Mouse (Mus musculus): Measurements from ENCODE around the gene Pick1.
A peak's percentile ranks its signal among the peaks of the same experiment; 100 is the strongest.

The Pick1 gene

DNA sequence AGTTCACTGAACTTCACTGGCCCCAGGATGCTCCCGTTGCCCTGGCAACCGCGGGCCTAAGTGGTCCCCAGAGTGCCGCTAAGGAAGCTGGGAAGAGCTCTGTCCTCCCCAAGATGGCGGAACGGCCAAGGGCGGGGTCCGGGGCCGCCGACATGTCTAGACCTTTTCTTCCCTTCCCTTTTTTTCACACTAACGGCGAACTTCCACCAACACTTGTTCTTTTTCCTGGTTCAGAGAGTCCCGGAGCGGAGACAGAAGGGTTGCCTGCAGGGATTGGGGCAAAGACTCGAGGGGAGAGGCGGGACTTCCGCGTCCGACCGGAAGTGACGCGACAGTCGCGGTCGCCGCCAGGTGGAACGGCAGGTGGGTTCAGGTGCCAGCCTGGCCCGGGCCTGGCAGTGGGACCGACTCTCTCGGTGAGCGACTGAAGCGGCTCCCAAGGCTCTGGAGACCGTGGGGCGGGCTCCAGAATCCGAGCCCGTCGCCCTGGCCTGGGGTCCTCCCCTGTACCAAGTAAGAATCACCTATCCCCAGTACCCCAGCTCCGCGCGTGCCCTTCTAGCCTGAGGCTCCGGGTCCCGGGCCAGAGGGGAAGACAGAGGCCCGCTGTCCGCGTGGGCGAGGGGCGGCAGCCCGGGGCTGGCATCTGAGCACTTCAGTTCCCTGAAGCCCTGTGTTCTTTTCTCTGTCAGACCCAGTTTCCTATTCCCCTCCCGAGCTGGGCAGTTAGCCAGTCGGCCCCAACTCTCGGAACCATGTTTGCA lies at the start of gene Pick1, which contains the start of gene Gm49486:
Gene Pick1, plus strand, starts transcription at position 116 of the 764 bp plus-strand sequence.
Gene Gm49486, plus strand, starts transcription at position 334 of the 764 bp plus-strand sequence.
- peak; percentile 90 for DNase-seq (ENCODE audit: low read depth)

GRCm38 (mm10) chr15:79185213-79185612 lies 43.8 kb upstream of the Pick1 start:
- no peak for DNase-seq (ENCODE audit: low read depth)

DNA sequence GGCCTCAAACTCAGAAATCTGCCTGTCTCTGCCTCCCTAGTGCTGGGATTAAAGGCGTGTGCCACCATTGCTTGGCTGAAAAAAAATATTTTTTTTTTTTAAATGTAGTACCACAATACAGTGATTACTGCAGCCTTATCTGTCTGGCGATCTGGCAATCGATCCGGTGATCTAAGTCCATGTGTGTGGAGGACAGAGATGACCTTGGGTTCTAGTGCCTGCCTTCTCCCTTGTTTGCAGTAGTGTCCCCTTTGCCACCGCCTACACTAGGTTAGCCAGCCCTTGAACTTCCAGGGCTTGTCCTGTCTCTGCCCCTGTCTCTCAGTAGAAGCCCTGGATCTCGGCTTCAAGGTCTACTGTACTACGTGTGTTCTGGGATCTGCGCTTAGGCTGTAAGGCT lies 41.2 kb upstream of the Pick1 start:
- DNase-seq (ENCODE audit: low read depth), result no peak

DNA sequence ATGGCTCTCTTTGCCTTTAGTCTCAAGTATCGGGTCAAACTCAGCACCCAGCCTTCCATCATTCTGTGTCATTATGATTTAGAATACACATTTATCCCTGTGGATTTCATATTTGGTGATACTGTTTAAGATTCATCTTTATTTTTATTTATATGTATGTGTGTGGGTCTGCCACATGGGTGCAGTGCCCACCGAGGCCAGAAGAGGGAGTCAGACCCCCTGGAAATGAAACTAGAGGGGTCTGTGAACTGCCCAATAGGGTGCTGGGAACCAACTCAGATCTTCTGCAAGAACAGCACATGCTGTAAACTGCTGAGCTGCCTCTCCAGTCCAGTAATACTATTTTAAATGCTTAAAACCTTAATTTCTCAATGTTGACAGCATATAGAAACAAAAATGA lies 37.5 kb upstream of the Pick1 start:
- no peak for DNase-seq (ENCODE audit: low read depth)

DNA sequence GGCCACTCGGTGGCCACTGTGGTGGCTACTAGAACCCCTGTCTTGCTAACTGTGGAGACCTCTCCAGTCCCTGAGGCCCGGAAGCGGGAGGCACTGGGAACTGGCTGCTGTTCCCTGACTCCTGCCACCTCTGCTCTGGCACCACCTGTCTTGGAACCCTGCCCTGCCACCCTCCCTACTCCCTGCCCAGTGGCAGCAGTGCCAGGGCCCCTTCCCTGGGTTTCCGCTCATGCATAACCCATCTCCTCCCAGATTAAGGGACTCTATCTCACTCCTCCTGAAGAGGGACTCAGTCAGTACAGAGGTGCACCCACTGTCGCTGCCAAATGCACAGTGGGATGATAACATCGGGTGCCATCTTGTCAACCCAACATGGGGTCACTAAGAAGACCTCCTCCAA lies 36.5 kb upstream of the Pick1 start:
- DNase-seq (ENCODE audit: low read depth), result no peak

GRCm38 (mm10) chr15:79192885-79193845 lies 35.8 kb upstream of the Pick1 start:
- DNase-seq (ENCODE audit: low read depth), result no peak

GRCm38 (mm10) chr15:79194048-79194447 lies 34.9 kb upstream of the Pick1 start:
- DNase-seq (ENCODE audit: low read depth), result no peak

GRCm38 (mm10) chr15:79194946-79195345 lies 34.0 kb upstream of the Pick1 start:
- no peak for DNase-seq (ENCODE audit: low read depth)

DNA sequence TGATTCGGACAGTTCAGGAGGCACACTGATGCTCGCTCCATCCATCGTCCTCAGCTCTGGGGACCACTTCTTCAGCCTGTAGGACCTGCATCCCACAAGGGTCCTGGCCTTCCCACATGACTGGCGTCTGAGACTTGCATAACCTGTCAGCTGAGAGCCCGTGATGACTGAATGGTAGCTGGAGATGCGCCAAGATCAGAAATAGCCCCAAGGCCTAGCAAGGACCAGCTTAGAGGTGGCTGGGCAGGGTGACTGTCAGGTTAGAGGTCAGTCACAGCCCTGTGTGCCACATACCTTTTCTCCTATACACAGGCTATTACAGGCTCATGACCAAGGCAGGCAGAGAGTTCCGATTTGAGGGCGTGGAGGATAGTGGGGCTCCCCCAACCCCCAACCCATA lies 33.5 kb upstream of the Pick1 start:
- no peak for DNase-seq (ENCODE audit: low read depth)

GRCm38 (mm10) chr15:79199390-79199976 lies 29.5 kb upstream of the Pick1 start:
- peak; percentile 30 for DNase-seq (ENCODE audit: low read depth)

- no peak for DNase-seq (ENCODE audit: low read depth)
These were observed 27.4 kb upstream of the Pick1 start for GRCm38 (mm10) chr15:79201491-79202150.

DNA sequence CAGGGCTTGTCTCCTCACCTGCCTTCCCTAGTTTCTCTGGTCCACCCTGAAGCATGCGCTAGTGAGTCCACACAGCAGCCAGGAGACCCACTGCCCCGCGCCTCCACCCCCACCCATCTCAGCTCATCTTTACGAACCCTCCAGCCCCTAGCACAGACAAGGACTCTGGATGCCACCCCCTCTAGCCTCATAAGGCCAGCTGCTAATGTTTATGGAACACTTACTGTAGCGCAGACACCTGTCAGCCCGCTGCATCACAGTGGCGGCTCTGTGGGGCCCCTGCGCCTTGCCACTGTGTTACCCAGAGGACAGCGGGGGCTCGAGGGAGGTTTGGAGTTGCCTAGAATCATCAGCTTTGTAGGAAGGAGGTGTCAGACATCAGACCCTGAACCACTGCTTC lies 26.4 kb upstream of the Pick1 start:
- no peak for DNase-seq (ENCODE audit: low read depth)

DNA sequence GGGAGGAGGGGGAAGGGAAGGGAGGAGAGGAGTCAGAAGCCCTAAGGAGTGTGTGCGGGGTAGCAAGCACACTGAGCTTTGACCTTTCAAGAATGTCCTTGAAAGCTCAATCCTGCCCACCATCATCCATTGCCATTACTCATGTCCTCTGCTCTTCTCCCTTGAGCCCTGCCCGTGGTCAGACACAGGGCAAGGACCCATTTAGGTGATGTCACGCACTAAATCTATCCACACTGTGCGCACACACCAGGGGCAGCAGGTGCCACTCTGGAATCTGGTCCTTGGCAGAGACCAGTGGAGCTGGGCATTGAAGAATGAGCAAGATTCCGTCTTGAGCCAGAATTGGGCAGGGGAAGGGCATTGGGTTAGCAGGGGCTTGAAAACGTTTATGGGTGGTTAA lies 20.8 kb upstream of the Pick1 start:
- DNase-seq (ENCODE audit: low read depth), result no peak

DNA sequence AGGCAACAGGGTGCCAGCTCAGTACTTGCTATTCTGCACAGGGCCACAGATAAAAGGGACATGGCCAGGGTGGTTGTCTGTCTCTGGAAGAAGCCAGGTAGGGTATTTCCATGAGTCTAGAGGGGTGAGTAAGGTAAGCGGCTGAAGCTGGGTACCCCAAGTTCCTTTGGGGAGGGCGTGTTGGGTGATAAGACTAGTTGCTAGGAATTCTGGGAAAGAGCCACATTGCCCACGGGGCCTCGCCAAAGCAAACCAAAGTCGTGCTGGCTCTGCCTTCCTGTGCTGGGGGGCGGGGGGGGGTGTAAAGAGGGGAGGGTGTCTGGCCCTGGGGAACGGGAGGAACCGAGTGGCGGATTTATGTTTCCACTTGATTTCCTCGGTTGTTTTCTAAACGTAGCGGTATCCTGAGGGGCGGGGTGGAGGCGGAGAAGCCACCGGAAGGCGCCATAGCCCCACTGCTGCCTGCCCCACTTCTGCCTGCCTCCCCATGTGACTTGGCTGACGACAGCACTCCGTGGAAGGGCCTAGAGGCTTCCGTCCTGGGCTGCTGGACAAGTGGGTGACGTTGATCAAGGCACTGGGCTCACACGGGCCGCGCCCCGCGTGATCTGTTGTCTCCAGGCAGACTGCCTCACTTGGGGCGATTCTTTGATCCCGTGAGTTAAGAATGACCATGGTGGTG lies 20.1 kb upstream of the Pick1 start:
- DNase-seq (ENCODE audit: low read depth), result peak; percentile 88

GRCm38 (mm10) chr15:79210357-79210756 lies 18.6 kb upstream of the Pick1 start:
- no peak for DNase-seq (ENCODE audit: low read depth)

DNA sequence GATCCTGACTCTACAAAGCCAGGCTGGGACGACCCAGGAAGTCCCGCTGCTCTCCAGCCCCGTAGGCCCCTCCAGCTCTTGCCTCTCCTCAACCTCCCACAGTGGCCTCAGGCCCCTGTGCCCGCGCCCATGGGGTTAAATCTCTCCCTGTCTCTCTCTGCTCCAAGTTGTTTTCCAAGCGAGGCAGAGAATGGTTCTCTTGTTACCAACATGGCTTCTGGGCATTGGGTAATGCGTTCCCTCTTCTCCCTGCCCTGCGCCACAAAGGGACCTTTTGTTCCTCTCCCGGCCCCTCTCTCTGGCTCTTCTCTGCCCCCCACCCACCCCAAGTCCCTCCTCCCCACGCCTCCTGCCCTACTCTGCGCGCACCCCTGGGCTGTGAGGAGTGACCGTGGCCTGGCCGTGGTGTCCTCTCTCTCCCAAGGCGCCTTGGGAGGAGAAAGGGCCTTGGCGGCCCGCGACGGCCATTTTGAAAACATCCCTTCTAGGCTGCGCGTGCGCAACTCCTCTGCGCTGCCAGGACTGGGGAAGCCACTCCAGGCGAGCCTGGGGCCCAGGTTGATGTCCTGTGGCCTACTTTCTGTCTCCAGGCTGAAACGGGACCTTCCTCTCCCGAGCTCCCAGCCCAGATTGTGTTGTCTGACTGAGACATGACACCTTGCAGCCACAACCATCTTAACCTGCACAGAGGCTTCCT lies 16.1 kb upstream of the Pick1 start:
- DNase-seq (ENCODE audit: low read depth), result no peak

- DNase-seq (ENCODE audit: low read depth), result no peak
These were observed 15.4 kb upstream of the Pick1 start for GRCm38 (mm10) chr15:79213591-79213990.

DNA sequence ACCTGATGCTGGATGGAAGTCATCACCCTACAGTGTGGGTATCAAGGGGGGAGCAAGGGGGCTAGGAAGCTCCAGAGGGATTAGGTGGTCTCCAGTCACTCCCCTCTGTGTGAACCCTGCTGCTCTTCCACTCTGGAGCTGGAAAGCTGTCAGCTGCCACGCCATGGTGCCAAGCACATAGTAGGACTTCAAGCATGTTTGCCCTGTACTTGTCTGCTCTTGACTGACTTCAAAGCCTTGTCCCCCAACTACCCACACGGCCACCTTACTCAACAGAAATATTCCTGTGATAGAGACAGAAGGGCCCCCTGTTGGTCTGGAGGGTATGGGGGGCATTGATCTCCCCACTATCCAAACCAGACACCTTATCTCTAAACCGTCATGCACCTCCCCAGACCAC lies 12.8 kb upstream of the Pick1 start:
- DNase-seq (ENCODE audit: low read depth), result no peak

- no peak for DNase-seq (ENCODE audit: low read depth)
These were observed 9.4 kb upstream of the Pick1 start for GRCm38 (mm10) chr15:79219572-79219971.

DNA sequence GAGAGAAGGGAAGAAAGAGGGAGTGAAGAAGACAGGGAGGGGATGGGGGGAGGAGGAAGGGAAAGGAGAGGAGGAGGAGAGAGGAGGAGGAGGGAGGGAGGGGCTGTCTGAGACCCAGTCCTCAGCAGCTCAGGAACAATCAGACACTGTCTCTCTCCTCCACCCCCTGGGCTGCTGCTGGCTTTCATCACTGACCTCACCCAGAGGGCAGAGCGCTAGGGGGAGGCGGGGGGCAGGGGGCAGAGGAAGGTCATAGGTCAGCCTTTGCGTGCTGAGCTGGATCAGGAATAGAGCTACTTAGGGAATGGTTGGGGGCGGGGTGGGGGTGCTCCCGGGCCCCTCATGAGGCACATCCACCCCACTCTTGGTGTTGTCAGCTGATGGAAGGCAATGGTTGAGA lies 5.3 kb upstream of the Pick1 start:
- DNase-seq (ENCODE audit: low read depth), result no peak

- DNase-seq (ENCODE audit: low read depth), result peak; percentile 93
These were observed 4.3 kb upstream of the Pick1 start for GRCm38 (mm10) chr15:79224685-79225084.

All from induced T-regulatory cell, adult 2 months (primary cell).